Mouse (Mus musculus) telencephalon, adult 2 months (tissue): ENCODE results near the gene Snrpd2.
"Not testable (repeated sequence)": the region's sequence is repeated elsewhere in the genome, so short reads cannot be mapped to it uniquely, and the experiment has no call there.

Source experiments
- DNase-seq: peaks from one replicate; pipeline ENCODE4 v3.0.0-alpha.2; 2011; ENCODE audit warnings: low read depth, low spot score

The Snrpd2 gene

GRCm38 (mm10) chr7:19148875-19149541, 514 bp upstream of the Snrpd2 start, which contains the start of gene Qpctl:
Gene Qpctl (minus strand): TSS chr7:19149291.
- peak; percentile 99 for DNase-seq

- DNase-seq = not testable (repeated sequence)
Observed at GRCm38 (mm10) chr7:19151121-19151520, 1.6 kb downstream of the Snrpd2 start.

GRCm38 (mm10) chr7:19154796-19155195, 5.3 kb downstream of the Snrpd2 start:
- no peak for DNase-seq

- DNase-seq = no peak
Observed at GRCm38 (mm10) chr7:19155825-19156475, 6.4 kb downstream of the Snrpd2 start.

GRCm38 (mm10) chr7:19157160-19157800, 7.8 kb downstream of the Snrpd2 start:
- no peak for DNase-seq

GRCm38 (mm10) chr7:19158601-19159000, 9.1 kb downstream of the Snrpd2 start:
- DNase-seq = no peak

- no peak for DNase-seq
Observed at GRCm38 (mm10) chr7:19159411-19159810, 9.9 kb downstream of the Snrpd2 start.

GRCm38 (mm10) chr7:19160115-19160514, 10.6 kb downstream of the Snrpd2 start:
- DNase-seq = no peak

GRCm38 (mm10) chr7:19162928-19163327, 13.4 kb downstream of the Snrpd2 start:
- DNase-seq = no peak

- DNase-seq = no peak
Observed at GRCm38 (mm10) chr7:19163752-19164151, 14.2 kb downstream of the Snrpd2 start.

GRCm38 (mm10) chr7:19164189-19164588, 14.7 kb downstream of the Snrpd2 start:
- DNase-seq = no peak

GRCm38 (mm10) chr7:19164978-19165377, 15.5 kb downstream of the Snrpd2 start:
- DNase-seq = no peak

GRCm38 (mm10) chr7:19165656-19166423, 16.3 kb downstream of the Snrpd2 start, which contains the start of gene Gipr:
Gene Gipr (minus strand): TSS chr7:19166127.
- no peak for DNase-seq

- DNase-seq = no peak
Observed at GRCm38 (mm10) chr7:19166990-19167389, 17.5 kb downstream of the Snrpd2 start.

GRCm38 (mm10) chr7:19169506-19169905, 20.0 kb downstream of the Snrpd2 start:
- no peak for DNase-seq

GRCm38 (mm10) chr7:19170142-19170541, 20.6 kb downstream of the Snrpd2 start:
- peak; percentile 89 for DNase-seq

GRCm38 (mm10) chr7:19171831-19172230, 22.3 kb downstream of the Snrpd2 start:
- DNase-seq = no peak

GRCm38 (mm10) chr7:19172874-19173273, 23.4 kb downstream of the Snrpd2 start:
- peak; percentile 69 for DNase-seq

GRCm38 (mm10) chr7:19175708-19176515, 26.4 kb downstream of the Snrpd2 start, which contains the start of gene Eml2:
Gene Eml2 (plus strand): TSS chr7:19176421.
- peak; percentile 97 for DNase-seq

- DNase-seq = no peak
Observed at GRCm38 (mm10) chr7:19176516-19176947, 27.0 kb downstream of the Snrpd2 start.

- no peak for DNase-seq
Observed at GRCm38 (mm10) chr7:19177216-19177615, 27.7 kb downstream of the Snrpd2 start.
